Mouse (Mus musculus) intestine, embryonic 15.5 days (tissue): Measurements from ENCODE around the gene Olfr597. TPM values are rescaled to one million over a fixed set of nuclear protein-coding genes. Genes with fewer than 3 reads are reported as not detected.
"Not testable (repeated sequence)": the region's sequence is repeated elsewhere in the genome, so short reads cannot be mapped to it uniquely, and the experiment has no call there.

Experiments
- ATAC-seq: fragments of 200-750 bp; cut with Nextera tagmentation; 2 replicates; pipeline ENCODE4 v1.8.0; 2017; ENCODE audit warnings: moderate TSS enrichment, moderate library complexity
- H3K27ac ChIP-seq: fragments of 300-500 bp; sonication (generic); 2 replicates; pipeline ENCODE4 v1.5.1; 2015; ENCODE audit warnings: mild to moderate bottlenecking, inconsistent platforms
- H3K27me3 ChIP-seq: fragments of 300-500 bp; sonication (generic); replicated peaks from 2 replicates; pipeline ENCODE4 v1.6.1; 2015; ENCODE audit warnings: inconsistent platforms
- H3K36me3 ChIP-seq: fragments of 300-500 bp; sonication (generic); 2 replicates; pipeline ENCODE4 v1.6.1; 2015; ENCODE audit warnings: inconsistent platforms
- H3K4me1 ChIP-seq: fragments of 300-500 bp; sonication (generic); replicated peaks from 2 replicates; pipeline ENCODE4 v1.6.1; 2015; ENCODE audit warnings: inconsistent platforms
- H3K4me2 ChIP-seq: fragments of 300-500 bp; sonication (generic); replicated peaks from 2 replicates; pipeline ENCODE4 v1.6.1; 2015; ENCODE audit warnings: mild to moderate bottlenecking, inconsistent platforms
- H3K4me3 ChIP-seq: fragments of 300-500 bp; sonication (generic); replicated peaks from 2 replicates; pipeline ENCODE4 v1.5.1; 2015; ENCODE audit warnings: inconsistent platforms
- H3K9ac ChIP-seq: fragments of 300-500 bp; sonication (generic); 2 replicates; pipeline ENCODE4 v1.6.1; 2015; ENCODE audit warnings: inconsistent platforms
- H3K9me3 ChIP-seq: fragments of 300-500 bp; sonication (generic); 2 replicates; pipeline ENCODE4 v1.6.1; 2016; ENCODE audit warnings: inconsistent platforms
- WGBS: fragments of 180-500 bp; shearing (Covaris S2); methylation state at CpG from one replicate; pipeline ENCODE4 v1.1.7; 2015; 5-methylcytosine and 5-hydroxymethylcytosine counted together
- polyA plus RNA-seq: library from polyadenylated mRNA; unstranded; fragments of >200 nt; fragmentation: Nextera tagmentation; extraction: Ambion mirVana; gene quantifications from 2 replicates; pipeline ENCODE4 v1.2.1, GENCODE M21; 2015

The Olfr597 gene
- not detected in 2 replicates for polyA plus RNA-seq

DNA sequence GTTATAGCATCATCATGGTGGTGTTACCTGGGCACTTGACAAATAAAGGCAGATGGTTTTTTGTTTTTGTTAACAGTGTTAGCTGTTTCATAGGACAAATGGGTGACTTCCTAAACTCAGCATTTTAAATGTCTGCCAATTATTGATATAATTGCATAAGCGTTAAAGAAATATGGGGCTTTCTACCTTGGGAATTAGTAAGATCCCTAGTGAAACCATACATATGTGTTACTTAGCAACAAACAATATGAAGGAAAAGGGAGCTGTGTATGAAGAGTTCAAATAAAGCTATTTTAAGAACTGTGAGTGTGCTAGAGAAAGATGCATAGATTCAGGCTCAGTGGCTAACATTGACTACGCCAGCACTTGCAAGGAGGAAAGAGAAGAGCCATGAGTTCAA, at the start of gene Olfr597:
Olfr597 (plus strand) TSS at position 301 of the 400 bp plus-strand sequence.
- not testable (repeated sequence) for H3K9me3 ChIP-seq, ATAC-seq, H3K4me3 ChIP-seq, H3K27me3 ChIP-seq, H3K4me2 ChIP-seq, H3K4me1 ChIP-seq, H3K9ac ChIP-seq, H3K36me3 ChIP-seq, H3K27ac ChIP-seq
- 81% methylated on average over 2 of the region's 2 CpGs for WGBS

DNA sequence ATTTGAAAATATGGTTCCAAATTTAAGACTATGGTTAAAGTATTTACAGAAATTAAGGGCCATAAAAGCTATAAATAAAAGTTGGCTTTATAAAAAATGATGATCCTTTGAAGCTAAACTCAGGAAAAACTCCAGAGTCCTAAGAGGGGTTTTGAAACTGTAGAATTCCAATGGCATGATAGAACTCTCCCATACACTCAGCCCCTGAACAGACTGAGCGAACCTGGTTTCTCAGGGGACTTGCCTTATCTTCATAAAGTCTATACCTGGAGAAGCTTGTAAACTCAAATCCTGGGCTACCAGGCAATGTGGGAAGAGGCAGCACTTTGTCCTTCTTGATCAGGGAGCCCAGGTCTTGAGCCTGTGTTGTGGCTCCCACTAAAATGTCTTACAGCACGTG, 10.8 kb upstream of the Olfr597 start, which contains the start of gene Olfr596:
Olfr596 (plus strand) TSS at position 301 of the 400 bp plus-strand sequence.
- not testable (repeated sequence) for H3K4me2 ChIP-seq, H3K36me3 ChIP-seq, H3K27ac ChIP-seq, ATAC-seq, H3K27me3 ChIP-seq, H3K4me1 ChIP-seq, H3K9ac ChIP-seq, H3K4me3 ChIP-seq, H3K9me3 ChIP-seq
- WGBS: 91% methylated on average over 2 of the region's 2 CpGs

DNA sequence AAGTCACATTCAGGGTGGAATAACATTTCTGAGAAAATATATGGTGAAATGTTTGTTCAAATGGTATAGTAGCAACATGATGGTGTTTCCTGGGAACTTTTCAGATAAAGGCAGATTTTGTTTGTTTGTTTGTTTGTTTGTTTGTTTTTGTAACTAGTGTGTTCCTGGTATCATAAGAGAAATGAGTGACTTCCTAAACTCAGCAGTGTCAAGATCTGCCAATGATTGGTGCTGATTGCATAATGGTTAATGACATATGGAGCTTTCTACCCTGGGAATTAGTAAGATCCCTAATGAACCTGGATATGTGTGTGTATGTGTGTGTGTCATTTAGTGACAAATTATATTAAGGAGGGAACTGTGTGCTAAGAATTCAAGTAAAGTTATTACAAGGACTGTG, 7.2 kb downstream of the Olfr597 start, which contains the start of gene Olfr598:
Olfr598 (plus strand) TSS at position 301 of the 400 bp plus-strand sequence.
- Histone ChIP-seq H3K9ac (no peak within 1 kb of the TSS), H3K4me3 (no peak within 1 kb of the TSS), H3K4me1 (no peaks in the 10 kb centered on the region), H3K4me2 (no peak within 1 kb of the TSS), H3K9me3 (no peaks in the 10 kb centered on the region), H3K27me3 (no peaks in the 10 kb centered on the region), H3K36me3 (no peaks in the 10 kb centered on the region), H3K27ac (no peak within 1 kb of the TSS)
- ATAC-seq: no peak

DNA sequence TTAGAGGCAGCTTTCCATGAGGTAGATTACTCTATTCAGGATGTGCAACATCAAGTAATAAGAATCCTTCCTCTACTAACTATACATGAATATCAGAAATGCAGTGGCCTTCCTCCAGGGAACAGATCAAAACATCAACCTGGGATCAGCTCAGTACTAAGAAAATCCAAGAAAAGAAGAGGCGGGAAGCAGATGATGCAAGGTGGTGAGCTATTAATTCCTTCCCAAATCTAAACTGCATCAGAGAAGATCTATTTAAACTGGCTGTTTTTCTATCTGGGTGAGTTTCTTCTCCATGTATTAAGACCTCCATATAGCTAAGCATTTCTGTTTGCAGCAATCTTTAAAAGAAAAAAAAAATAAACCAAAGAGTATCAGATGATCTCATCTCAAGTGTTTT, 19.5 kb downstream of the Olfr597 start, which contains the start of gene Olfr599:
Olfr599 (plus strand) TSS at position 301 of the 400 bp plus-strand sequence.
- 89% methylated on average over 1 of the region's 1 CpGs for WGBS
- H3K4me2 ChIP-seq: no peak within 1 kb of the TSS
- no peaks in the 10 kb centered on the region for H3K9me3 ChIP-seq
- no peak for ATAC-seq
- no peak within 1 kb of the TSS for H3K9ac ChIP-seq
- no peaks in the 10 kb centered on the region for H3K27me3 ChIP-seq
- H3K36me3 ChIP-seq: no peaks in the 10 kb centered on the region
- H3K4me1 ChIP-seq: no peaks in the 10 kb centered on the region
- H3K27ac ChIP-seq: no peak within 1 kb of the TSS
- no peak within 1 kb of the TSS for H3K4me3 ChIP-seq

DNA sequence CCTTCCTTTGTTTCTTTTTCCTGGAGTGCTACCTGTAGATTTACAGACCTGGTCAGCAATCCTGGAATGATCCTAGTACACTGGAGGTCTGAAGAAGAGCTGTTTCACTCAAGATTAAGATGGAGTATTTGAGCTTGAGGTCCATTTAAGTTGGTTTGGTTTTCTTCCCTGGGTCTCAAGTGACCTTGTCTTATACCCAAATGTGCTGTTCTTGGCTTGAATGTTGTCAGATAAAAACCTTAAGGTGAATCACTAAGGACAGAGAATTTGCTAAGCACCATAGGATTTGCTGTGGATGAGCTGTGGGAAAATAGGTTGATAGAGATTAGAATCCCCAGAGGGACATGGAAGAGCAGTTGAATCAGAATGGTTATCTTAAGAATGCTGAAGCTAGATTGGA, 33.5 kb downstream of the Olfr597 start, which contains the start of gene Olfr600:
Olfr600 (minus strand) TSS at position 101 of the 400 bp plus-strand sequence.
- H3K27me3 ChIP-seq: no peaks in the 10 kb centered on the region
- no peaks in the 10 kb centered on the region for H3K9me3 ChIP-seq
- no peak within 1 kb of the TSS for H3K27ac ChIP-seq
- H3K36me3 ChIP-seq: no peaks in the 10 kb centered on the region
- H3K4me2 ChIP-seq: no peak within 1 kb of the TSS
- H3K4me3 ChIP-seq: no peak within 1 kb of the TSS
- H3K9ac ChIP-seq: no peak within 1 kb of the TSS
- ATAC-seq: no peak
- H3K4me1 ChIP-seq: no peaks in the 10 kb centered on the region

DNA sequence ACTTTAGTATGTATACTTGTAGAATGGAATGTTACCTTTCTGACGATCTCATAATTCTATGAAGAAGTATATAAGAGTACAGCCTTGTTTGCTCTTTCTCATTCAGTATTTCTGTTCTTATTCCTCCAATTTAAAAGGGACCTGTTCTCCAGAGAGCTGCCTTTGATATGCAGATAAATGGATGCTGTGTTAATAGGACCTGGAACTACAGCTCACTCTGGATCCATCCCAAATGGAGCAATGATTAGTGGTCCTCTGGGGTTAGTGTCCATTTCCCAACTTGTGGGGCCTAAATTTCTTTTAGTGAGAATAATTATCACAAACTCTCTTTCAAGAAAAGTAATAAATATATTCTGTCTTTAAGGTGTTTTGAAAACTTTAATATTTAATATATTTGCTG, 46.4 kb downstream of the Olfr597 start, which contains the start of gene Olfr601:
Olfr601 (minus strand) TSS at position 101 of the 400 bp plus-strand sequence.
- no peak within 1 kb of the TSS for H3K9ac ChIP-seq
- WGBS: 89% methylated on average over 1 of the region's 1 CpGs
- H3K4me2 ChIP-seq: no peak within 1 kb of the TSS
- no peak within 1 kb of the TSS for H3K4me3 ChIP-seq
- no peaks in the 10 kb centered on the region for H3K27me3 ChIP-seq
- no peaks in the 10 kb centered on the region for H3K9me3 ChIP-seq
- no peaks in the 10 kb centered on the region for H3K4me1 ChIP-seq
- ATAC-seq: no peak
- no peak within 1 kb of the TSS for H3K27ac ChIP-seq
- no peaks in the 10 kb centered on the region for H3K36me3 ChIP-seq

Other genes starting within 250 kb of the Olfr597 start
- gene Olfr584, start 234.4 kb upstream of the Olfr597 start, polyA plus RNA-seq: not detected in 2 replicates
- not detected in 2 replicates for gene Olfr585, start 218.6 kb upstream of the Olfr597 start, polyA plus RNA-seq
- gene Olfr586, start 190.7 kb upstream of the Olfr597 start, polyA plus RNA-seq: not detected in 2 replicates
- gene Olfr588-ps1, start 175.4 kb upstream of the Olfr597 start, polyA plus RNA-seq: not detected in 2 replicates
- gene Olfr589, start 160.0 kb upstream of the Olfr597 start, polyA plus RNA-seq: not detected in 2 replicates
- not detected in 2 replicates for gene Olfr591, start 138.0 kb upstream of the Olfr597 start, polyA plus RNA-seq
- gene Olfr592, start 131.5 kb upstream of the Olfr597 start, polyA plus RNA-seq: not detected in 2 replicates
- not detected in 2 replicates for gene Olfr593, start 104.5 kb upstream of the Olfr597 start, polyA plus RNA-seq
- not detected in 2 replicates for gene Olfr594, start 99.3 kb upstream of the Olfr597 start, polyA plus RNA-seq
- gene Usp17ld, start 63.8 kb upstream of the Olfr597 start, polyA plus RNA-seq: not detected in 2 replicates
- gene Olfr596, start 10.7 kb upstream of the Olfr597 start, polyA plus RNA-seq: not detected in 2 replicates
- gene Olfr598, start 7.3 kb downstream of the Olfr597 start, polyA plus RNA-seq: not detected in 2 replicates
- gene Olfr599, start 19.6 kb downstream of the Olfr597 start, polyA plus RNA-seq: not detected in 2 replicates
- not detected in 2 replicates for gene Olfr600, start 33.4 kb downstream of the Olfr597 start, polyA plus RNA-seq
- gene Olfr601, start 46.3 kb downstream of the Olfr597 start, polyA plus RNA-seq: not detected in 2 replicates
- gene Olfr603, start 69.9 kb downstream of the Olfr597 start, polyA plus RNA-seq: not detected in 2 replicates
- not detected in 2 replicates for gene Usp17lc, start 98.8 kb downstream of the Olfr597 start, polyA plus RNA-seq
- not detected in 2 replicates for gene Olfr605, start 129.1 kb downstream of the Olfr597 start, polyA plus RNA-seq
- not detected in 2 replicates for gene Olfr606, start 132.7 kb downstream of the Olfr597 start, polyA plus RNA-seq
- gene Olfr607, start 147.8 kb downstream of the Olfr597 start, polyA plus RNA-seq: not detected in 2 replicates
- gene Olfr608, start 153.6 kb downstream of the Olfr597 start, polyA plus RNA-seq: not detected in 2 replicates
- not detected in 2 replicates for gene Olfr609, start 181.7 kb downstream of the Olfr597 start, polyA plus RNA-seq
- gene Olfr610, start 195.8 kb downstream of the Olfr597 start, polyA plus RNA-seq: not detected in 2 replicates
- not detected in 2 replicates for gene Olfr611, start 204.5 kb downstream of the Olfr597 start, polyA plus RNA-seq
- not detected in 2 replicates for gene Olfr612, start 226.4 kb downstream of the Olfr597 start, polyA plus RNA-seq
- not detected in 2 replicates for gene Olfr613, start 231.8 kb downstream of the Olfr597 start, polyA plus RNA-seq
- gene Olfr615, start 239.8 kb downstream of the Olfr597 start, polyA plus RNA-seq: not detected in 2 replicates